10 mouse cellular contexts compared by ENCODE assay signal in the genomic region with DNA sequence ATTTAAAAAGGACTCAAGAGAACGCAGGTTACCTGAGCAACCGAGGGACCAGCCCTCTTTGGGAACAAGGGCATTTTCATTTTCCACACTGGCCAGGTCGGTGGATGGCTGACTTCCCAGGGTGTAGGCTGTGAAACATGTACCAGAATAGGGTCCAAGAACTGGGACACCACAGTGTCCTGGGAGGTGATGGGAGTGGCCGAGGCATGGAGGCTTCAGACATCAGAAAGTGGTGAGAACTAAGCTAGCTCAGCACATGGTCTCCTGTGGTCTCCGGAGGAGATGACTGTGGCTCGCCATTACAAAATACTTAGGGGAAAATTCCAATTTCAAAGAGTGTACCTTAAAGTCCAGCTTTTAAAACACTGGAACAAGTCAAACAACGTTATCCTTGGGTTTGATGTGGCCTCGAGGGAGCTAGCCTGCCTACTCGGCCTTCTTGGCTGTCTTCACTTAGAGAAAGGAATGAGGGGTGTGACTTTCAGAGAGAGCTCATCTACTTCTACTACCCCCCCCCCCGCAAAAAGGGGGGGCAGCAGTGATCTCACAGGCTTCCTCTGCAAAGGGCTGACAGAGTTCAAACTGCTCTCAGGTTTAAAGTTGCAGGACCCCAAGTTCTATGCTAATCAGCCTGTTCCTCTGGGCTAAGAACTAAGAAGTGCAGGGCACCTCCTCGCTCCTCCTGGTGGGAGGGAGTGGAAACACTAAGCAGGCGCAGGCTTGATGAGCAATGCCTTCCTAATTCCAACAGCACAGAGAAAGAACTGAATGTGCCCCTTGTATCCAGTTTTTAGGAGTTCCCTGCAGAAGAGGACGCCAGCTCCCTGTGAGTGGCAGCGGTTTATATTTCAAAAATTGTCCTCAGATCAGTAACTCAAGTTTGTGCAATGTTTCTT. TPM values are rescaled to one million over a fixed set of nuclear protein-coding genes. Genes with fewer than 3 reads are reported as not detected.
A peak's percentile ranks its signal among the peaks of the same experiment; 100 is the strongest.
DNase-seq lines count a peak whose midpoint lies in the region; ATAC-seq and TF ChIP-seq lines count a peak whose summit lies in the region.
"Had no signal": no experiment of that assay in that cellular context is flagged by ENCODE, and none has a peak within 500 bp of the region (broad histone marks: within the 10 kb centered on the region; RNA-seq: fewer than 3 reads in every experiment).

No protein-coding gene starts in this region.

- no peak overlapping the region for H3K9ac ChIP-seq in forebrain, embryonic 16.5 days (replicated peaks; ENCODE audit: low read depth, low read length)
- no peak overlapping the region for H3K9ac ChIP-seq in stomach, postnatal 0 days (ENCODE audit: low read length)

- H3K4me2 ChIP-seq in forebrain, embryonic 16.5 days (ENCODE audit: low read length) = no peak overlapping the region
- no peak overlapping the region for H3K4me2 ChIP-seq in stomach, postnatal 0 days (replicated peaks; ENCODE audit: low read depth)

- DNase-seq in gastrocnemius, adult 8-10 months (ENCODE audit: low spot score in 2 of 2) = peak; percentile 29 to 39
- DNase-seq in gastrocnemius, postnatal 10 days = no peak
- DNase-seq in lung, adult 18-20 months = peak; percentile 35 to 46
- DNase-seq in lung, postnatal 4 days = no peak
- no peak for DNase-seq in stomach, postnatal 0 days (ENCODE audit: low spot score)
- DNase-seq in right cerebral cortex, postnatal 25 days = no peak
- DNase-seq in adrenal gland, adult 2 months = no peak
- DNase-seq: left cerebral cortex, postnatal 4 days had no signal

- no peak overlapping the region for H3K4me3 ChIP-seq in forebrain, embryonic 16.5 days (replicated peaks; ENCODE audit: low read length)
- H3K4me3 ChIP-seq in stomach, postnatal 0 days (ENCODE audit: low read depth, low read length) = no peak overlapping the region
- H3K4me3 ChIP-seq: myocyte had no signal

- H3K4me1 ChIP-seq in forebrain, embryonic 16.5 days (replicated peaks; ENCODE audit: control insufficient read depth, insufficient read depth, low read length) = peaks cover 7% of the 10 kb centered on the region
- no peaks in the 10 kb centered on the region for H3K4me1 ChIP-seq in stomach, postnatal 0 days (replicated peaks; ENCODE audit: control insufficient read depth, insufficient read depth)

- H3K27me3 ChIP-seq in forebrain, embryonic 16.5 days (replicated peaks; ENCODE audit: control insufficient read depth, insufficient read depth, low read length) = no peaks in the 10 kb centered on the region
- no peaks in the 10 kb centered on the region for H3K27me3 ChIP-seq in stomach, postnatal 0 days (ENCODE audit: control insufficient read depth, insufficient read depth, low read length)

- WGBS in forebrain, embryonic 16.5 days = 69% methylated on average over 14 of the region's 14 CpGs
- 64% methylated on average over 14 of the region's 14 CpGs for WGBS in stomach, postnatal 0 days

- no peaks in the 10 kb centered on the region for H3K9me3 ChIP-seq in forebrain, embryonic 16.5 days (ENCODE audit: control insufficient read depth, low read length)
- no peaks in the 10 kb centered on the region for H3K9me3 ChIP-seq in stomach, postnatal 0 days (ENCODE audit: control insufficient read depth, low read length)

- ATAC-seq in forebrain, embryonic 16.5 days = no peak
- no peak for ATAC-seq in stomach, postnatal 0 days (ENCODE audit: low FRiP score, low TSS enrichment)

- TF ChIP-seq EP300 in stomach, postnatal 0 days (optimal IDR thresholded peaks at IDR 0.05) = no peak

- TF ChIP-seq CTCF in stomach, postnatal 0 days (IDR thresholded peaks at IDR 0.05; ENCODE audit: low read depth) = peak; percentile 61

- H3K27ac ChIP-seq in forebrain, embryonic 16.5 days (ENCODE audit: low read length) = peak overlapping the region; percentile 53
- no peak overlapping the region for H3K27ac ChIP-seq in stomach, postnatal 0 days (replicated peaks)

- H3K36me3 ChIP-seq in forebrain, embryonic 16.5 days (ENCODE audit: control insufficient read depth, insufficient read depth) = peaks cover 5% of the 10 kb centered on the region
- peaks cover 3% of the 10 kb centered on the region; the same call in 1 of the 2 replicates for H3K36me3 ChIP-seq in stomach, postnatal 0 days (ENCODE audit: control insufficient read depth, insufficient read depth, low read length)

RNA-seq across cellular contexts. Expression of a gene that starts 54.3 kb away (rescaled TPM):
- 10 to 100 TPM; 26.3 to 45.2 (median 31.7) TPM for total RNA-seq in gastrocnemius, adult 8-10 months (2022)
- total RNA-seq in gastrocnemius, postnatal 10 days (2021) = 10 to 100 TPM; 30.3 to 33.4 TPM
- polyA plus RNA-seq in forebrain, embryonic 16.5 days (2015; fragmentation: Nextera tagmentation; extraction: Ambion mirVana) = 40.2 and 45.3 TPM in 2 replicates
- 2.8 and 3.6 TPM in 2 replicates for polyA plus RNA-seq in stomach, postnatal 0 days (2015; fragmentation: Nextera tagmentation; extraction: Ambion mirVana)
- total RNA-seq in adrenal gland, adult 2 months (2021) = 10 to 100 TPM; 29.7 to 34.2 TPM
- 9.1 and 9.6 TPM in 2 replicates for polyA plus RNA-seq in adrenal gland, adult 2 months (2012; rRNA removed)

Comparison
In these comparisons a context has a peak if more than half of its experiments do, and no peak if none do; other contexts are left out.
1. DNase-seq: peak in gastrocnemius, adult 8-10 months (2 of 2) and lung, adult 18-20 months (2 of 2); none in gastrocnemius, postnatal 10 days (single experiment), lung, postnatal 4 days (0 of 2), stomach, postnatal 0 days (single experiment), right cerebral cortex, postnatal 25 days (single experiment) and adrenal gland, adult 2 months (single experiment).